Mouse (Mus musculus) embryonic fibroblast, embryonic 13.5 days (primary cell): Measurements from ENCODE around the gene Ifi214. TPM values are rescaled to one million over a fixed set of nuclear protein-coding genes. Genes with fewer than 3 reads are reported as not detected.
"Not testable (repeated sequence)": the region's sequence is repeated elsewhere in the genome, so short reads cannot be mapped to it uniquely, and the experiment has no call there.

Experiments
- H3K27ac ChIP-seq: 2 replicates; pipeline ENCODE4 v1.5.1; 2012; ENCODE audit warnings: low read length, control low read depth, inconsistent platforms; ENCODE audit not compliant: insufficient read depth
- H3K4me1 ChIP-seq: 2 replicates; pipeline ENCODE4 v1.6.1; 2011; ENCODE audit warnings: low read length; ENCODE audit not compliant: control insufficient read depth, insufficient read depth
- H3K4me3 ChIP-seq: 2 replicates; pipeline ENCODE4 v1.5.1; 2011; ENCODE audit warnings: mild to moderate bottlenecking, control low read depth, low read length; ENCODE audit not compliant: insufficient read depth
- CTCF ChIP-seq: IDR thresholded peaks from 2 replicates; pipeline ENCODE4 v1.5.1; 2011; ENCODE audit warnings: mild to moderate bottlenecking, control low read depth, low read length, moderate library complexity, borderline replicate concordance; ENCODE audit not compliant: insufficient read depth
- POLR2A ChIP-seq: IDR thresholded peaks from 2 replicates; pipeline ENCODE4 v1.6.1; 2011; ENCODE audit warnings: low read depth, mild to moderate bottlenecking, control low read depth, low read length, moderate library complexity
- polyA plus RNA-seq: library from polyadenylated mRNA; stranded (reverse); fragments of >200 nt; gene quantifications from 2 replicates; pipeline ENCODE4 v1.2.4, GENCODE M21; 2011; ENCODE audit warnings: low read depth; ENCODE audit not compliant: missing spikeins, insufficient read length

Gene Ifi214
- not detected in 2 replicates for polyA plus RNA-seq

DNA sequence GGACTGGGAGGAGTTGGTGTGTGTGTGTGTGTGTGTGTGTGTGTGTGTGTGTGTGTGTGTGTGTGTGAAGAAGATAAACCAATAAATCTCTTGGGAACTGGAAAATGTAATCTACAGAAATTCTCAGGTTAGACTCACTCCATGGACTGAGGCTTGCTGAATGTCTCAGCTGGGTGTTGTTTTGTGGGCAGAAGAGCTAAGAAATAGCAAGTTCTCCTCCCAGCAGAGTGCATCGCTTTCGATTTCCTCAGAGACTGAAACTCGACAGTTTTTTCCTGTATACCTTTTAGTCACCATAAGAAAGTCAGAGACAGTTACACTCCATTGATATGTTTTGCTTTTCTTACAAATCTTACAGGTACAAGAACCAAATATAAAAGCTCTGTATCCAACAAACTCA, at the start of gene Ifi214:
Ifi214 (minus strand) TSS at position 167 of the 400 bp plus-strand sequence.
- H3K4me3 ChIP-seq, H3K27ac ChIP-seq, H3K4me1 ChIP-seq: not testable (repeated sequence)

DNA sequence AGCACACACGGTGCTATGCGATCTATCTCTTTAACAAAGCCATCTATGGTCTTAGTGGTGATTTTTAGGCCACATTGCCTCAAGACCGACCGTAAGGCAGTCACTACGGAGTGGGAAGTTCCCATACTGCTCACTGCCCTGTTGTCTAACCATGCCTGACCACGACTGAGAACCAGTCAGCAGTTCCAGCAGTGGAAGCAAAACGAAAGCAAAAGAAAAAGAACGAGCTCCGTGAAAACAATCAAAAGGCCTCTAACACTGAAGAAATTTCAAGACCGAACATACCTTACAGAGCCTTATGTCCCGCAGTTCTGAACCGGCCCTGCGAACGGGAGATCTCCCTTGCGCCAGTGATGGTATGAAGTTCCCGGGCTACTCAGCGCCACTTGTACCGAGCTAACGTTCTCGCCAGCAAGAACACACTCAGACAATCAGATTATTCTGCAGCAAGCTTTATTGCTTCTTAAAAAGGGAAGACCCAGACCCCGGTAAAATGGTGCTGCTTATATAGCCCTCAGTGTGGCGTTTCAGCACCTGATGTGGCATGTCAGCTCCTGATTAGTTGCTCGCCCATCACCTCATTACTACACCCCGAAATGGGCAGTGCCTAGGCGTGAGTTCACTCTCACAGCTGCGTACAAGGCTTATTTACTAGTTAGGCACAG, 44.3 kb upstream of the Ifi214 start:
- Histone ChIP-seq H3K4me1 (no peaks in the 10 kb centered on the region), H3K27ac (no peak overlapping the region), H3K4me3 (no peak overlapping the region)
- TF ChIP-seq CTCF (no peak), POLR2A (no peak)

DNA sequence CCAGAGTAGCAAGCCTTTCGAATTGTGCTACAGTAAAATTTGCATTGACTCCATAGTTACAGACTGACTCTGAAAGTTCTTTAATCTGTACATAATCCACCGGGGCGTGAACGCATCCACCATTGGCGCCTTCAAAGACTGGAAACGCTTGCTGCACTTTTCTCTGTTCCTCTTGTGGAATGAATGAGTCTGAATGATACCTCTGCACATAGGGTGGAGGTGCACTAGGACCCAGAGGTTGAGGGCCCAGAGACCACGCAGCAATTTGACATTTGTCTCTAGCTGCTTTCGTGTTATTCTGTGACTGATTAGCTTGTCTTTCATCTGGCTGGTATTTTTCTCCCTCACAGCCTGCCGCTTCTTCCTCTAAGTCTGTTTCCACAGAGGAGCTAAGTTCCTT, 43.3 kb upstream of the Ifi214 start:
- Histone ChIP-seq H3K4me3 (no peak overlapping the region), H3K4me1 (no peaks in the 10 kb centered on the region), H3K27ac (no peak overlapping the region)
- TF ChIP-seq CTCF, result no peak
- TF ChIP-seq POLR2A, result no peak

DNA sequence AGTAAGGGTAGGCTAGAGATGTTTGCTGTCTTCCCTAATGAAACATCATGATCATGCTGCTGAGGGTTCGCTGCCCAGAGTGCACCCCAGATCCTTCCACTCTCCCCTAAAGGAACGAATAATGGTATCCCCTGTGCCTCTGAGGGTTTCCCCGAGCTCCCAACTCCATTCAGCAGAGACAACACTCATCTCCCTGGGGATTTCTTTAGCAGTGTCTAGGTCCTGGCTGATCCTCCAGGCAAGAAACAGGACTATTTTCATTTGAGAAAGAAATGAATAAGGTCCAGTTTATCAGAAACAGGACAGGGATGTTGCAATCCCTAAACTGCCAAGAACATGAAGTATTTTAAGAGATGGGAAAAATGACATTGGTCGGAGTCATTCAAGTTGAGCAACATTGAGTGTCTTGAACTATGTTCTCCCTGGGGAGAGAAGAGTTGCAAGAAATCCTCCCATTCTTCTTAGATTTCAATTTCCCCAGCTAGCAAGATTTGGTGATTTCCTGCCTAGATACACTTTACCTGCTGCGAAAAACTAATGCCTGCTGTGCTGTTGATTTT, 14.8 kb upstream of the Ifi214 start:
- not testable (repeated sequence) for H3K4me1 ChIP-seq, H3K4me3 ChIP-seq, H3K27ac ChIP-seq

DNA sequence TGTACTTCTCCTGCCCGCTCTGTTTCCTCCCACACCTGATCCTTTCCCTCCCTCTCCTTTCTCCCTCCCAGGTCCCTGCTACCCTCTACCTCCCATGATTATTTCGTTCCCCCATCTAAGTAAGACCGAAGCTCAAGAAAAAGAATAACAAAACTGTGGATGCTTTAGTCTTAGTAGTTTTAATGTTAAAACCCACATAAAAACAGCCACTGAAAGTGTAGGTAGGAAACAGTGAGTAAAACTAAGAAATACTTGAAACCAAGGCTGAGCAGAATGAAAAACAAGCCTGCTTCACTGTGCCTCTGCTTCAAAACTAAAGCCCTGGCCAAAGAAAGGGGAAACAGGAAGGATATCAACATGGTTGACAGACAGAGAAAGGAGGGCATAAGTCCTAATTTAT, 13.0 kb upstream of the Ifi214 start:
- H3K4me3 ChIP-seq, H3K4me1 ChIP-seq: not testable (repeated sequence)

DNA sequence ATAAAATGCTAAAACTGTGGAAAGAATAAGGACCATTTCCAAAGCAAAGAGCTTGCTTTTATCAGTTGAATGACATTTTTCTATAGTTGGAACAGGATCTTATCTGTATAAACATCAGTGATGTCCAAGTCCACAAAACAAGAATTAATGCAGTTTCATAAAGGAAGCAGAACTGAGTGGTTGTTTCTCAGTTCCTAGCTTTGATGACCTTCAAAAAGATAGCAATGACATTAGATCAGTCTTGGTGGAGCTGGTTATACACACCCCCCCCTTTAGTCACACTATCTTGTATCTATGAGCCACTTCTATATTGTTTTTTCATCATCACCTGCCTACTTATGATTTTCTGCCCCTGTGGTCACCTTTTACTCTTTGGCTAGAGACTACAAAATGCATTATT, 14.3 kb downstream of the Ifi214 start:
- H3K27ac ChIP-seq, result no peak overlapping the region
- TF ChIP-seq POLR2A (no peak), CTCF (no peak)

More for the DNA sequence above, 13.0 kb upstream of the Ifi214 start:
- H3K27ac ChIP-seq, result not testable (repeated sequence)

DNA sequence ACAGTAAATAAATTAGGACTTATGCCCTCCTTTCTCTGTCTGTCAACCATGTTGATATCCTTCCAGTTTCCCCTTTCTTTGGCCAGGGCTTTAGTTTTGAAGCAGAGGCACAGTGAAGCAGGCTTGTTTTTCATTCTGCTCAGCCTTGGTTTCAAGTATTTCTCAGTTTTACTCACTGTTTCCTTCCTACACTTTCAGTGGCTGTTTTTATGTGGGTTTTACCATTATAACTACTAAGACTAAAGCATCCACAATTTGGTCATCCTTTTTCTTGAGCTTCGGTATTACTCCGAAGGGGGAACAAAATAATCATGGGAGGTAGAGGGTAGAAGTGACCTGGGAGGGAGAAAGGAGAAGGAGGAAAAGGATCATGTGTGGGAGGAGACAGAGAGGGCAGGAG, 25.2 kb downstream of the Ifi214 start:
- H3K27ac ChIP-seq, H3K4me1 ChIP-seq, H3K4me3 ChIP-seq: not testable (repeated sequence)

More for the DNA sequence above, 14.3 kb downstream of the Ifi214 start:
- no peaks in the 10 kb centered on the region for H3K4me1 ChIP-seq
- no peak overlapping the region for H3K4me3 ChIP-seq

DNA sequence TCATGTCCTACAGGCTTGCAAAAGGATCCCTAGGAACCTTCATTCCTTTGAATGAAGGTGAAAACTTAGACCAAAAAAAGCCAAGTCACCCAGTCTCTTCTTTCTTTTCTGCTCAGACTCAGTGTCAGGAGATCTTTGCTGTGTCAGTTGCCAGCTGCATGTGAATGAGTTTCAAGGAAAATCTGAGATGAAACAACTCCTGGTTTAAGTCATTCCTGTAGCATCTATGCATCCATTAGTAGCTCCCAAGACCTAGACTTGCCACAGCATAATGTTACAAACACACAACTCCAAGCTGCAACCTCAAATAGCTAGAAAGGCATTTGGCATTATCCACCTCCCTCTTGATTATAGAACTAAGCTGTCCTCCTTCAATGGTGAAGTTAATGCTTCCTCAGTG, 44.3 kb downstream of the Ifi214 start:
- H3K27ac ChIP-seq, result not testable (repeated sequence)

DNA sequence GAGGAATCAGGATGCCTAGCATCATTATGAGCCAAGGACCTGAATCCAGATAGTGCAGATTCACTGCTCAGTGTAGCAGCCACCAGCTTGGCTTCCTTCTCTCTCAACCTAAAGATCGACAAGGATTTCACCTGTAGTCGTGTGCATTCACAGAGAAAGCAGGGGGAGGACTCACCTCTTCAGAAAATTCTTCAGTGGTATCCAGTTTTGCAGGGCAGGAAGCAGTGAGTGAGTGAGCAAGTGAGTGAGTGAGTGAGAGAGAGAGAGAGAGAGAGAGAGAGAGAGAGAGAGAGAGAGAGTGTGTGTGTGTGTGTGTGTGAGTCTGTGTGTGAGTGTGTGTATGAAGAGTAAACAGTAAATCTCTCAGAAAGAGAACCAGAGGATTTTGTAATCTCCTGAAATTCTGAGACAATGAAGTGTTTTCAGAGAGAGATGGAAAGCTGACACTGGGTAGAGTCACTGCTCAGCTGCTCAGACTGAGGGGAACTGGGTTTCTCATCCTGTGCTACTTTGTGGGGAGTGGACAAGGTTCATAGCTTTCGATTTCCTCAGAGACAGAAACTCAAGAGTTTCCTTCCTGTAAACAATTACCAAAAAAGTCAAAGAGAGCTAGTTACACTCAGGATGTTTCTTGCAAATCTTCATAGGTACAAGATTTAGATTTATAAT, 44.8 kb downstream of the Ifi214 start, which contains the start of gene Ifi206:
Ifi206 (minus strand) TSS at position 230 of the 669 bp plus-strand sequence.
- not testable (repeated sequence) for H3K27ac ChIP-seq, H3K4me3 ChIP-seq

More for the DNA sequence above, 44.3 kb downstream of the Ifi214 start:
- not testable (repeated sequence) for H3K4me1 ChIP-seq, H3K4me3 ChIP-seq

DNA sequence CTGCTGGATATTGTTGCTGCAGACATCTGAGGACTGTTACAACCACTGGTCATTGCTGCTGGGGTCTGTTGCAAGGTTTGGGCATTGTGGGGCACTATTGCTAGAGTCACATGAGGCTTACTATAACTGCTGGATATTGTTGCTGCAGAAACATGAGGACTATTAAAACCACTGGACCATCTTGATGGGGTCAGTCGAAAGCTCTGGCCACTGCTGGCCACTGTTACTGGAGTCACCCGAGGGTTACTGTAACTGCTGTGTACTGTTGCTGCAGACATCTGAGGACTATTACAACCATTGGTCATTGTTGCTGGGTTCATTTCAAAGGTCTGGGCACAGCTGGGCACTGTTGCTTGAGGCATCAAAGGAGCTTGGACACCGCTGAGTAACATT, 54.6 kb downstream of the Ifi214 start:
- H3K4me1 ChIP-seq, H3K27ac ChIP-seq, H3K4me3 ChIP-seq: not testable (repeated sequence)

More for the DNA sequence above, 44.8 kb downstream of the Ifi214 start, which contains the start of gene Ifi206:
- not testable (repeated sequence) for H3K4me1 ChIP-seq

DNA sequence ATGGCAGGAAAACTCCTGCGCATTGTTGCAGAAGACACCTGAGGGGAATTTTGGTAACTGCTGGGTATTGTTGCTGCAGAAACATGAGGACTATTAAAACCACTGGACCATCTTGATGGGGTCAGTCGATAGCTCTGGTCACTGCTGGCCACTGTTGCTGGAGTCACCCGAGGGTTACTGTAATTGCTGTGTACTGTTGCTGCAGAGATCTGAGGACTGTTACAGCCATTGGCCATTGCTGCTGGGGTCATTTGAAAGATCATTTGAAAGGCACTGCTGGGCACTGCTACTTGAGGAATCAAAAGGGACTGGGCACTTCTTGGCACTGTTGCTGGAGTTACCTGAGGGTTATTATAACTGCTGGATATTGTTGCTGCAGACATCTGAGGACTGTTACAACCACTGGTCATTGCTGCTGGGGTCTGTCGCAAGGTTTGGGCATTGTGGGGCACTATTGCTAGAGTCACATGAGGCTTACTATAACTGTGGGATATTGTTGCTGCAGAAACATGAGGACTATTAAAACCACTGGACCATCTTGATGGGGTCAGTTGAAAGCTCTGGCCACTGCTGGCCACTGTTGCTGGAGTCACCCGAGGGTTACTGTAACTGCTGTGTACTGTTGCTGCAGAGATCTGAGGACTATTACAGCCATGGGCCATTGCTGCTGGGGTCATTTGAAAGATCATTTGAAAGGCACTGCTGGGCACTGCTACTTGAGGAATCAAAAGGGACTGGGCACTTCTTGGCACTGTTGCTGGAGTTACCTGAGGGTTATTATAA, 55.2 kb downstream of the Ifi214 start:
- not testable (repeated sequence) for H3K4me1 ChIP-seq, H3K4me3 ChIP-seq, H3K27ac ChIP-seq

Other genes with a start within 250 kb of the Ifi214 start
- gene Ackr1, start 202.2 kb downstream of the Ifi214 start, polyA plus RNA-seq, result not detected in 2 replicates
- gene Aim2, start 185.1 kb downstream of the Ifi214 start, polyA plus RNA-seq, result not detected in 2 replicates
- 0.65 and 2.1 TPM in 2 replicates for gene Cadm3, start 168.3 kb downstream of the Ifi214 start, polyA plus RNA-seq
- not detected in 2 replicates for gene Ifi206, start 44.9 kb downstream of the Ifi214 start, polyA plus RNA-seq
- gene Ifi213, start 63.3 kb upstream of the Ifi214 start, polyA plus RNA-seq, result not detected in 2 replicates
- 0.22 TPM in 1 of 2 replicates, not detected in the other for gene Ifi209, start 95.0 kb upstream of the Ifi214 start, polyA plus RNA-seq
- not detected in 2 replicates for gene Ifi208, start 137.7 kb upstream of the Ifi214 start, polyA plus RNA-seq
- 2.3 and 2.5 TPM in 2 replicates for gene Ifi207, start 205.8 kb upstream of the Ifi214 start, polyA plus RNA-seq
- 21.4 and 22.0 TPM in 2 replicates for gene Ifi204, start 231.0 kb upstream of the Ifi214 start, polyA plus RNA-seq